Mouse (Mus musculus): ENCODE results near the gene Ubash3a.

GRCm38 (mm10) chr17:31264372-31264771 is 56.7 kb downstream of the Ubash3a start:
- TF ChIP-seq CTCF (IDR thresholded peaks at IDR 0.05; ENCODE audit: control insufficient read depth, insufficient read depth, insufficient replicate concordance, low read depth, low read length) (no peak), POLR2A (IDR thresholded peaks at IDR 0.05; ENCODE audit: control insufficient read depth, low read depth, low read length) (no peak)

All from testis, adult 2 months (tissue).